ENCODE assay signal across 9 mouse cellular contexts in the genomic region with DNA sequence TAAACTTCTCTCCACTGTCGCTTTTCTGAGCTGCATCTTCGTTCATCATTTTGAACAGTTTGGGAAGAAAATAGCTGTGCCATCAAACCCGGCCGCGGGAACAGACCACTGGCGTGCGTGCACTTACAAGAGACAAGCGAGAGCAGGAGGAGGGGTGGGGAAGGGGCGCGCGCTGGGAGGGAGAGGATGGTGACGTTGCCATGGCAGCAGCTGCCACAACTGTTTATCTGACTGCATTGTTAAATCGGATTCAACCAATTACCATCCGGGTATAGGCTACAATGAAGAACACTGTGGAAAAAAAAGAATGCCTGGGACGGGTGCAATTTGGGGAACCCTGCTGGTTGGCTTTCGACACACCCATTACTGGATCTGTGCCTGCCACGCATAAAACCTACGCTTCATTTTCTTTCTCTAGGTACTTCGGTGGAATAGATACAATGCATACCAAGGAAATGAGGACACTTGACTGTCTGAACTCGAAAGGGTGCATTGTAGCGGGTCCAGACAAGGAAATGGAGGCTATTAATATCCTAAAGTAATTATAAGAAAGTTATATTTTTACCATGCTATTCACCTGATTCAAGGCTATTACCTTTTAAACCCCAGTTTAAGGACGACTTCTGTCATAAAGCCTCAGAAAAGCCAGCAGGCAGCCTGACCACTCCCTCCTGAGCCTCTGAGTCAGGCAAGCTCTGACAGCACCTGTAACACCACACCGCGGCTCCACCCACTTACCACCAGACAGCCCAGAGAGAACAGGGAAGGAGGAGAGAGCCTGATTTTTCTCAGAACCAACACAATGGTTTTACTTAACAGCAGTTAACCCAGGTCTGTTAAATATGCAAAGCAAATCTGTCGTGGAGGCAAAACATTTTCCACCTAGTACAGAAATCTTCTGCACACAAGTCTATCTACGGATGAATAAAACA.
DNase-seq lines count a peak whose midpoint lies in the region; ATAC-seq and TF ChIP-seq lines count a peak whose summit lies in the region.
"Had no signal": no experiment of that assay in that cellular context is flagged by ENCODE, and none has a peak within 500 bp of the region (broad histone marks: within the 10 kb centered on the region; RNA-seq: fewer than 3 reads in every experiment).

No protein-coding gene starts in this region.

- no peak overlapping the region for H3K9ac ChIP-seq in heart, embryonic 11.5 days (ENCODE audit: low read depth, low read length)
- no peak overlapping the region for H3K9ac ChIP-seq in liver, postnatal 0 days (replicated peaks)

- H3K4me3 ChIP-seq in heart, embryonic 11.5 days (ENCODE audit: low read depth, low read length) = peak overlapping the region; percentile 42
- H3K4me3 ChIP-seq in liver, postnatal 0 days (ENCODE audit: low read depth, low read length) = 0 out of 2 replicates have a peak overlapping the region, but pooled peaks have one; percentile 4
- H3K4me3 ChIP-seq: megakaryocyte, embryonic 14.5 days had no signal

- no peaks in the 10 kb centered on the region for H3K9me3 ChIP-seq in heart, embryonic 11.5 days (replicated peaks; ENCODE audit: control insufficient read depth, low read length)
- H3K9me3 ChIP-seq in liver, postnatal 0 days (ENCODE audit: low read length) = no peaks in the 10 kb centered on the region
- H3K9me3 ChIP-seq: megakaryocyte, embryonic 14.5 days had no signal

- no peaks in the 10 kb centered on the region for H3K27me3 ChIP-seq in heart, embryonic 11.5 days (ENCODE audit: control insufficient read depth, insufficient read depth, low read length)
- no peaks in the 10 kb centered on the region; the same call in 1 of the 2 replicates for H3K27me3 ChIP-seq in liver, postnatal 0 days (ENCODE audit: insufficient read depth, low read length)
- H3K27me3 ChIP-seq: megakaryocyte, embryonic 14.5 days had no signal

- TF ChIP-seq CTCF in liver, postnatal 0 days (IDR thresholded peaks at IDR 0.05; ENCODE audit: low read depth) = no peak

- ATAC-seq in heart, embryonic 11.5 days (replicated peaks; ENCODE audit: insufficient number of reproducible peaks, low FRiP score, low TSS enrichment) = no peak
- ATAC-seq in granulocyte monocyte progenitor cell, adult 5-6 weeks (replicated peaks; ENCODE audit: poor library complexity, severe bottlenecking) = 0 out of 2 replicates have a peak, but pooled peaks have one; percentile 44
- no peak for ATAC-seq in liver, postnatal 0 days
- no peak for ATAC-seq in megakaryocyte-erythroid progenitor cell, adult 5-6 weeks (replicated peaks; ENCODE audit: low FRiP score, low TSS enrichment, poor library complexity, severe bottlenecking)

- peak overlapping the region; percentile 80 for H3K4me2 ChIP-seq in heart, embryonic 11.5 days
- H3K4me2 ChIP-seq in liver, postnatal 0 days (ENCODE audit: low read depth, low read length) = peak overlapping the region; percentile 45

- peaks cover 2% of the 10 kb centered on the region; the same call in 1 of the 2 replicates for H3K4me1 ChIP-seq in heart, embryonic 11.5 days (ENCODE audit: control insufficient read depth, insufficient read depth, low read length)
- H3K4me1 ChIP-seq in liver, postnatal 0 days (ENCODE audit: insufficient read depth) = no peaks in the 10 kb centered on the region
- H3K4me1 ChIP-seq: megakaryocyte, embryonic 14.5 days had no signal

- intact Hi-C loops in heart, postnatal 14 days (cut with DNase I) = no loop called here

- TF ChIP-seq EP300 in liver, postnatal 0 days (IDR thresholded peaks at IDR 0.05; ENCODE audit: low read depth) = no peak

- 7% methylated on average over 26 of the region's 26 CpGs for WGBS in heart, embryonic 11.5 days (ENCODE audit: insufficient replicate concordance)
- 7% methylated on average over 26 of the region's 26 CpGs for WGBS in liver, postnatal 0 days (ENCODE audit: insufficient replicate concordance)

- H3K27ac ChIP-seq in heart, embryonic 11.5 days (ENCODE audit: low read depth, low read length) = no peak overlapping the region
- H3K27ac ChIP-seq in liver, postnatal 0 days (ENCODE audit: low read depth) = no peak overlapping the region

- no peaks in the 10 kb centered on the region for H3K36me3 ChIP-seq in heart, embryonic 11.5 days (ENCODE audit: control insufficient read depth, insufficient read depth, low read length)
- H3K36me3 ChIP-seq in liver, postnatal 0 days (replicated peaks; ENCODE audit: insufficient read depth, low read length) = no peaks in the 10 kb centered on the region

- DNase-seq in heart, postnatal 14 days = no peak
- peak; percentile 78 to 85 for DNase-seq in cerebellum, postnatal 25 days
- DNase-seq in kidney, postnatal 4 days = peak; percentile 37 to 53
- DNase-seq in liver, postnatal 0 days = no peak
- DNase-seq in retina, postnatal 7 days (ENCODE audit: low read depth, low spot score) = peak; percentile 39

Comparison
In these comparisons a context has a peak if more than half of its experiments do, and no peak if none do; other contexts are left out.
1. DNase-seq: peak in cerebellum, postnatal 25 days (2 of 2), kidney, postnatal 4 days (2 of 2) and retina, postnatal 7 days (single experiment); none in heart, postnatal 14 days (0 of 2) and liver, postnatal 0 days (single experiment).